Mouse (Mus musculus) B cell, adult 2 months (primary cell): ENCODE measurements around the gene Klhdc4.

Experiments
- DNase-seq, 2 experiments: peaks; one replicate each; pipeline ENCODE4 v3.0.0; 2022

Gene Klhdc4

DNA sequence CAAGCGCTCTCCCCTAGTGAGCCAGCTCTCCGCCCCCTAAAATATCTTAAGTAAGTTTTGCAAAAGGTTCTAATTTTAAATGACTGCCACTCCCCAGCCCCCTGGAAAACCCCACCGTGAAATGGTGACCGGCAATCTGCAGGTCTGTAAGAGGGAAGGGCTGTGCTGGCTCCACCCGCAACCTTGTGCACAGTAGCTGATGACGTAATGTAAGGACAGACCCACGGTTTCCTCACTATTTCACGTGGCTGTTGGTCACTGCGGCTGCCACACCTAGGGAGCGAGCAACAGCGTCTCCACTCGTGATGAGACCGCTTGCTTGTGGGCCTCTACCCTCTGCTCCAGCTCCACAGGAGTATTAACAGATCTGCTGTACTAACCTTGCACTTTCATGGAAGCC lies 23.2 kb downstream of the Klhdc4 start:
- DNase-seq: no peak

DNA sequence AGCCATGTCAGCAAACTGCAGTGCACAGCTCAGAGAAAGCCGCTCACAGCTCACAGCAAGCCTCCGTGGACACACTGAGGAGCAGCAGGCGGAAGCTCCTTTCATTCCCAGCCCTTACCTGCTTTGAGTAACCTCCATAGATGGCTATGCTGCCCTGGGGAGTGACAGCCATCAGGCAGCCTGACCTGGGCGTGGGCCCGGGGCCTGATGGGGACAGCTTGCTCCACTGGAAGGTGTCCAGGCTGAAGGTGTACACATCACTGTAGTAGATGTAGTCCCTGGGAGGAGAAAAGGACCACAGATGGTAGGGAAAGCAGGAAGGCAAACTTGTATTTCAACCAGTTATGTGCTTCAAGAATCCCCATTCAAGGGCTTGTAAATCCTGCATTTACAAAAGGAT lies 24.5 kb downstream of the Klhdc4 start:
- DNase-seq: no peak

DNA sequence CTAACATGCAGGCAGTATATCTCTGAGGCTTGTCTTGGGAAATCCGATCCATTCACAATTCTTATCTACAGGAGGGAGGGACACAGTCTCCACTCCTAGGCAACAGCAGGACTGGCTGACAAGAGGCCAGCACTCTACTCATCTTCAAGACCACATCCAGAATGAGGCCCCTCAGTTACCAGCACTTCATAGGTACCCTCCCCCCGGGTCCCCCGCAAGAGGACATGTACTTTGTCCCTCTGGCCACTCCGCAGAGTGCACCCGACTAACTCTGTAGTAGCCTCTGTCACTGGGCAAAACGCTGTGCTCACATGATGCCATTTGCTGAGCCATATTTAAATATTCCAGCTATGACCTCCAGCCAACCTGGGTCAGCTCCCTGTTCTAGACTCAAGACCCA lies 31.0 kb downstream of the Klhdc4 start:
- no peak for DNase-seq

DNA sequence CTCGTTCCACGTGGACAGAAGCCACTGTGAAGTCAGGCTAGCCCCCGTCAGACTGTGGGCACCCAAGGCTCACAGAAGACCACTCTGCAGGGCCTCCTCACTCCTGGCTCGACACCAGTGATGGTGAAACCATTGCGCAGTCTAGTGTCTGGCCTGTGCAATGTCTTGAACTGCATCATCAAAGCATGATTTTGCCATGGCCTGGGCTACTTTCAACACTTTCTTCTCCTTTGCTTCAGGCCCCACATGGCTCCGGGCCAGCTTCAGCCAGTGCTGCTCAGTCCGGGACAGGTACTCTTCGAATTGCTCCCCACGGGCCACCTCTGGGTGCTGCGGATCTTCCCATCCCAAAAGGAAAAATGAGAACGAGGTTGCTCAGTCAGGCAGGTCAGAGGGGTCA lies 33.0 kb downstream of the Klhdc4 start:
- no peak for DNase-seq

DNA sequence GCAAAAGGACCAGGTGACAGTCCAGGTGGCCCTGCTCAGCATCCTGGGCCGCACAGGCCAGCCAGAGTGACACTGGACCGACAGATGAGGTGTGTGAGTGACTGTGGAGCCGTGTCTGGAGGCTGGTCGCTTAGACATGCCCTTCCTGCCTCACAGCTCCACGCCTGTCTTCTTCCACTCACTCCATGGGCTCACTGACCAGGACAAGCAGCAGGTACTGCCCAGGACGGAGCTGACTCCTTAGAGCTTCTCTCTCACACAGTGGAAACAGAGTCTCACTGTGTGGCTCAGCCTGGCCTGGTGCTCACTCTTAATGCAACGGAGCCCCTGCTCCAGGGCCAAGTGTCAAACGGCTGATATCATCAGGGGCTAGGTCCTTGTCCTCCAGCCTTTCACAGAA lies 33.9 kb downstream of the Klhdc4 start:
- DNase-seq: no peak

DNA sequence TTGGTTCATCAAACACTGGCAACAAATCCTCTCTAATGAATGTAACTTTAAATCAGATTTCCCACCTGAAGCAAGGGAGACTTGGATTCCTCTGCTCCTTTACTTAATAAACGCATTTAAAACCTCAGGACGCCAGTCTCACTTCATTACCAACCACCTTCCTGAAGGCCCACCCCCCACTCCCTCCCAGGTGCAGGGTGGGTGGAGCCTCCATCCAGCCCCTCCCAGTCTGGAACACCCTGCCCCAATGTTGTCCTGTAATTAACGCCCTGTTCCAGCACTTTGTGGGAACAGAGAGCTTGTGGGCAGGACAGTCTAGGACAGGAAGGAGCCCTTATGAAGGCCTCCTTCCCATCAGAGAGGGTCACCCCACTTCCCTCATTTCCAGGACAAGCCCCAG lies 35.2 kb downstream of the Klhdc4 start:
- no peak for DNase-seq

DNA sequence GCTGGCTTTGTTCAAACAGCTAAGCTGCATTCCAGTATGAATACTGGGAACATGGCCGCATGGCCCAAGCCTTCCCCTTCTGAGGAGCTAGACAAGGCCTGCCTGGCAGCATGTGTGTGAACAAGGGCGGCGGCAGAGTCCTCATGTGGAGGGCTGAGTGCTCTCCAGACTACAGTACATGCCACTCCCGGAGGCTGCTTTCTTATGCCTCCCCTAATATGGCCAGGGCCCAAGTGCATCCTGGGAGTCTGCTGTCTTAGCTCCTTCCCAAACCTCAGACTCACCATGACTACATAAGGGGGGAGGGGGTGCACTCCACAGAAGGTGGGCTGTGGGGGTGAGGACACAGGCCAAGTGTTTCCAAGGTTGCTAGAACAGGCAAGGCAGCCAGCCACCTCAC lies 36.7 kb downstream of the Klhdc4 start:
- no peak for DNase-seq

DNA sequence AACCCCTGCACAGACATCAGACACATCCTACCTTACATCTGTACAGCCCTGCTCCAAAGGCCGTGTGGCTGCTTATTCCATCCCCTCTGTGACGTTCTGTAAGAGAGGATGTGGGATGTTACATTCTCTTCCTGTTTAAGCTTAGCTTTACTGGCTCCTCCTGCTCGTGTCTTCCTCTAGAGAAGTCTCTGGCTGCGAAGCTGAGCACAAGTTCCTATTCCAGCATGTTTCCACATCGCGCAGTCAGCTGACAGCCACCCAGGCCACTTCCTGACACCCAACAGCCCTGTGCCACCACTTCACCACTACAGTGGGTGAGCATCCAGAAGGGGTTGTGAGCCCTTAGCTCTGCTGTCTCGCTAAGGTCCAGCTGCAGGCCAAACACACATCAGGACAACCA lies 37.2 kb downstream of the Klhdc4 start:
- DNase-seq: no peak

DNA sequence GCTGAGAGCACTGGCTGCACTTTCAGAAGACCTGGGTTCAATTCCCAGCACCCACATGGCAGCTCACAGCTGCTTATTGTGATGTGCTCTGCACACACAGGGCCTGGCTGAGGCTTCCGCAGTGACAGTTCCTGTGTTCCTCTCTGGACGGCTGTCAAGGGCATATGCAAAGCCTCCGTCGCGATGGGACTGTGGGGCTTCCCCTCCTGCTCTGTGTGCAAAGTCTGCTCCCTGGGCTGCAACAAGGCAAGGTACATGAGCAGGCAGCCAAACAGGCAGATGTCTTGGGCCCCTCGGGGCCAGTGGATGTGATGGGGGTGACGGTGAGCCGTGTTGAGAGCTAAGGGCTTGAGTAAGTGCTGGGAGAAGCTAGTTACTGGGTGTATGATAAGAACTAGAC lies 40.6 kb downstream of the Klhdc4 start:
- DNase-seq: peak; percentile 36 to 37

DNA sequence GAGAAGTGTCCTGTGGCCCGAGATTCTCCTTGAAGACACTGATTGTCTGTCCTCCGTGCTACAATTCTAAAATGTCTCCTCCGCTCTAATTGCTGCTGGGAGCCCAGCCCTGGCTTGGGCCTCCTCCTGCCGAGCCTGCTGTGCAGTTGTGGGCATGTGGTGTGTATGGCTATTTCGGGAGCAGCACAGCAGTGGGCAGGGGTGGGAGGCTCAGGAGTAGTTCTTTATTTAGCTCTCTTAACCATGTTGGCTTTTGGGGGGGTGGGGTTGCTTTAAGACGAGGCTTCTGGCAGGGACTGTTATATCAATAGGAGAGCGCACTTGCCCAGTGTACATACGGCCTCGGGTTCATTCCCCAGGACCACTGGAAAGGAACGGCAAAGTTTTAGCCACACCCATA lies 42.8 kb downstream of the Klhdc4 start:
- DNase-seq: no peak

DNA sequence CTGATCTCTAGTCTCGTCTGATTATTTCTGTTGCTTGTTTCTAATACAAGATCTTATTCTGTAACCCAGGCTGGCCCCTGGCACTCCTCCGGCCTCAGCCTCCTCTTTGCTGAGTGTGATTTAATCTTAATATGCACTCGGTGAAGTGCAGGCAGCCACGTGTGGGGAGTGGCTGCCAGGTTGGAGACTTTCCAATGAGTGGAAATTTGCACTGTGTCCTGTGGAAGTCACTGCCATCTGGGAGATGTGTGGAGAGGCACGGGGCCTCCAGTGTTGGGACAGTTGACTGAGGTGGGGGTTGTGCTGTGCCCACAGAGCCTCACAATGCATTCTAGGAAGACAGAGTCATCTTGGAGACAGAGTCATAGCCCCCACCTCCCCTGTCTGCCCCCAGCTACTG lies 46.9 kb downstream of the Klhdc4 start:
- DNase-seq: no peak

DNA sequence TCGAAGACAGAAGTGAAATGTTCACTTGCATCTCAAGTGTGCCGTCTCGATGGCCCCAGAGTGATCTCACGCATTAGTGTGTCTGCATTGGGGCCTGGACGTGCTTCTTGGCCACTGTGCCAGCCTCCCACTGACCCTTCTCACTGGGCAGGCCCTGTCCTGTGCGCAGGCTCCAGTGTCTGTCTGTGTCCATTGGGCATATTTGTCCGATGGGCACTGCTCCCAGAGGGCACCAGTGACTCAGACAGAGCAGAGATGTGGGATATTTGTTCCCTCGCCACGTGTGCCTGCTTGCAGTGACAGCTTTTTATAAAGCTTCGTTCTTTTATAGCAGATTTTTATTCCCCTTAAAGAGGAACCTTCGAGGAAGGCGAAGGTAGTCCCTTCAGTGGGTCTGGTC lies 55.5 kb downstream of the Klhdc4 start:
- DNase-seq: no peak

DNA sequence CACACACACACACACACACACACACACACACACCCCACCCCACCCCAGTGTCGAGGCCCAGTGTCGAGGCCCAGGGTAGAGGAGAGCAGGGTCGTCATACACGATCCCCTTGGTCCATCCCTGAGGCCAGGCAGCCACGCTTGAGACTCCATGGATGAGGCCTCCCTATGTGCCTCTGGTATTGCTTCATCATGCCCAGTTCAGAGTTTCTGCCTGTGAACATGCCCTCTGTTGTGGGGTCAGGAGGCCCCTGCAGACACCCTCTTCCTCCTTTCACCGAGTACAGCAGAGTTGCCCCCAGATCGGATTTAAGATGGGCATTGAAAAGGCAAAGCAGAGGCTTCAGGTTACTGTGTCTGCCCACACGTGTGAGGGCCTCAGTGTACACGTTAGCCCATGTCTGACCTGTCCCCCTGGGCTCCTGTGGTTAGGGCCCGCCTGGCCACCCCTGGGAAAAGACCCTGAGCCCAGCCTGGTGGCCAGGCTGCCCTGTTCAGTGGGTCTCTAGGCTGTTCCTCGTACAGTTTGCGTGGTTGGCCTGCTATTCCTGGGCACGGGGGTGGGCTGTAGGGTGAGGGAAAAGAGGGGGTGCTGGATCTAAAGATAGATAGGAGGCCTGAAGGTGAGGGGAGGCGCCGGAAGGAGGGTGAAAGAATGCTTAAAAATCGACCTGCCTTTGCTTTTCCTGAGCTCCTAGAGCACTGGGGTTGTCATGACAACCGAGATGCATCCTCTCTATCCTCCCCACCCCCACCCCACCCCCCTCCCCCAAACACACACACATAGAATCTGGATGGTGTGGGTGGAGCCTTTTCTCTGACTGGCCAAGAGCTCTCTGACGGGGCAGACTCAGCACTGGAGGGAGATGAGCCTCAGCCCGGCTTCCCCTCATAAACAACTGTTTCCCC lies 58.3 kb downstream of the Klhdc4 start:
- DNase-seq: no peak

DNA sequence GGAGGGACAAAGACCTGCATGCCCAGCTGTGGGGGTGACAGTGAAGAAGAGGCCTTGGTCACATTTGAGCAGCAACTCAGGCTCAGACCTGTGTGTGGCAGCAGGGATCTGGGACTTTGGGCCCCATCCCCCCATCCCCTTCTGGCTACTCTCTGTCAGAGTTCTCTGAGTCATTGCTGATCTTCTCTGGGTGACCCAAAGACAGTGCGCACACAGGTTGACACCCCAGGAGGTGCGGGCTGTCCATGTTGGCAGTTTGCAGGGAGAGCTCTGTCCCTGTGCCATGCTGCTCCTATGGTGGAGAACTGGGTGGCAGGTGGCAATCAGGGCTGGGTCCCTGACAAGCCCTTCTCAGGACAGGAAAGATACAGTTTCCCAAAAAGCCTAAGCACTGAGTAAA lies 59.7 kb downstream of the Klhdc4 start:
- DNase-seq: no peak

DNA sequence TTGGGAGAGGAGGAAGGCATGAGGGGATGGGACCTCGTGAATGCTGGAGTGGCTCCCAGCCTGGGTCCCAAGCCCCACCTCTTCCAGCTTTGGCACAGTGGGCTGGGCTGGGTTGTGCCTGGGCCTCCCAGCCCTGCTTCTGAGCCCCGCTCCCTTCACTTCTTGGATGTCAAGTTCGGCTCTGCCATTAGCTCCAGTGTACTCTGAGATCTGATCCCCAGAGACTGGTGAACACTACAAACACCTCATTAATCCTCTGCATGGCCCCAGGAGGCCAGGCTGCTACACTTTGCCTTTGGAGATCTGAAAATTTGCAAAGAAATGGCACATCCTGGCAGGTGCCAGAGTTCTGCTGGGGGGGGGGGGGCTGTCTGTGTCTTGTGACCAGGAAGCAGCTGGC lies 60.3 kb downstream of the Klhdc4 start:
- no peak for DNase-seq

DNA sequence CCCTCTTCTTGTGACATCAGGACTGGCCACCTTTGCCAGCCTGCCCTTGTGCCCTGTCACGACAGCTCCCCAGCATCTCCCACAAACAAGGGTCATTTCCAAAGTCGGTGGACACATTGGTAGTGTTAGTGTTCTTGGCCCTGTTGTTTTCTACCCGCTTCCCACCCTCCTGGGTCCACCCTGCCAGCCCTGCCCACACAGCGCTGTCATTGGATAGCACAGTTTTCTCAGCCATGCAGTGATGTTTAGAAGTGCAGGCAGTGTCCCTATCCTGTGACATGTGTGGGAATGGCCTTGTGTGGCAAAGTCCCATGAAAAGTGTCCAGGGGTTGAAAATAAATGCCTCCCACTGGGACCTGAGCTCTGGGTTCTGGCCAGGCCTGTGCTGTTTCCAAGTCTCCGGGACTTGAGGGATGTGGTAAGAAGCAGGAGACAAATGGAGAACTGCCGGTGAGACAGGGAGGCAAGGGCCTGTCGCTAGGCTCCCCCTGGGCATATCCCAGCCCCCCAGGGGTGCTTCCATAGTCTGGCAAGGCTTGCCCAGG lies 63.7 kb downstream of the Klhdc4 start:
- DNase-seq: no peak

DNA sequence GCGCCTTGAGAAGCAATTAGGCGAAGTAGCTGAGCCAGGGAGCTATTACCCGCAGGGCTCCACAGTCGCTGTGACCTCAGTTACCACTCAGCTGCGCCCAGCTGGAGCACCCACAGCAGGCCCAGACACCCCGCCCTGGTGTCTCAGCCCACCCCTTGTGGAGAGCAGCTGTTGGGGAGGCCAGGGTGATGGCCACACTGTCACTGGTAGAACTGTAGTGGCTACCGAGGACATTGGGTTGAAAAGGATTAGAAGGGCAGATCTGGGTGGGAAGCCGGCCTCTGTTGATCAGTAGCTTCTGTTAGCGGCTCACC lies 65.7 kb downstream of the Klhdc4 start:
- DNase-seq: no peak

DNA sequence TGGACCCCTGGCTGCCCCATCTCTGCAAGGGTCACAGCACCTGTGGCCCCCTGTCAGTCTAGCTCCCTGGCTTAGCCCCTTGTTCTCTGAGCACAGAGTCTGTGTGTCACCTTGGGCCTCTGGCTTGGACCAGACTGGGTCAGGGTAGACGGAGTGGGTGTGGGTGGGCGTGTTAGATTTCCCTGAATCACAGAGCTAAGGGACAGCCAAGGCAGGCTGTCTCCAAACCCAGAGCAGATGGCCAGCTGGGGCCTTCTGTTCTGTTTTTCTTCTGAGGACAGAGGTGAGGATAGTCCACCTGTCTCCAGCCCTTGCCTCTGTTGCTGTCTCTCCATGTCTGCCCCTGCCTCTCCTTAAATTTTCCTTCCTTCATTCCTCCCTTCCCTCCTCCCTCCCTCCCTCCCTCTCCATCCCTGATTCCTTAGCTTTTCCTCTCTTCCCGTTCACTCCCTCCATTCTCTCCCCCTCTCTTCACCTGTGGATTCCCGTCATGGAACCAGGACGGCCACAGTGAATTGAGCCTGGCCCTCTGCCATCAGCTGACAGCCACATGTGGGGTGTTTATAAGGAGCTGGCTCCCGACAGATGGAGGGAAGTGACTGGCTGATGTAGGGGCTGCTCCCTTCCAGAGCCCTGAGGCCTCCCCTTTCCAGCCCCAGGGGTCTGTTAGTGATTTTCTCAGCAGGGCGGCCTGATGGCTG lies 66.2 kb downstream of the Klhdc4 start:
- DNase-seq: no peak

DNA sequence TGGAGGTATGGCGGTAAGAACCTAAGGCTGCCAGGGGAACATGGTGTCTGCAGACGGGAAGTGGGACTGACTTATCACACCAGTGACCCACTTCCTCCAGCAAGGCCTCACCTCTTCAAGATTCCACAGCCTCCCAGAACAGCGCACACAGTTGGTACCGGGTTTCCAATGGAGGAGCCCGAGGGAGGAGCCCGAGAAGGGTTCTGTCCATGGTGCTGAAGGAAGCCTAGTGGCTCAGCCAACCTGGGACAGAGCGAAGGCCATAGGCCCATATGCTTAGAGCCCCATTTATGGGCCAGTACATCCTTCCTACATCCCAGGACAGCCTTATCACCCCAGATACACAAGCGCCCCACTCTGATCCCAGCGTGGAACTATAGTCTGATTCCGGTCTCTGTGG lies 67.9 kb downstream of the Klhdc4 start:
- no peak for DNase-seq

DNA sequence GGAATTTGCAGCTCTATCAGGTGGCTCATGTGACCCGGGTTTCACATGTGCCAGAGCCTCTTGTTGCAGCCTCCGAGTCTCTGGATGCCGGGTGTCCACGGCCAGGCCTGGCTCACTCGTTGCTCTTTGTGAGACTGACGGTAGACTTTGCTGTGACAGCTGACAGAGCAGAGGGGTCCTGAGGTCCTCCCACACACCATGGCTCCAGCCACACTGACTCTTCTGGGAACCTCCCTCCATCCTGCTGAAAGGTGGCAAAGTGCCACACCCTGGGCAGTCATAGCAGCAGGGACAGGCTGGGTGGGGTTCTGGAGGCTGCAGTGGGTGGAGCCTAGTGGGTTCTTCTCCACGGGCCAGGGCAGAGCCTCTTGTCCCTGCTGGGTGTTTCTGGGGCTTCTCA lies 68.9 kb downstream of the Klhdc4 start:
- no peak for DNase-seq

DNA sequence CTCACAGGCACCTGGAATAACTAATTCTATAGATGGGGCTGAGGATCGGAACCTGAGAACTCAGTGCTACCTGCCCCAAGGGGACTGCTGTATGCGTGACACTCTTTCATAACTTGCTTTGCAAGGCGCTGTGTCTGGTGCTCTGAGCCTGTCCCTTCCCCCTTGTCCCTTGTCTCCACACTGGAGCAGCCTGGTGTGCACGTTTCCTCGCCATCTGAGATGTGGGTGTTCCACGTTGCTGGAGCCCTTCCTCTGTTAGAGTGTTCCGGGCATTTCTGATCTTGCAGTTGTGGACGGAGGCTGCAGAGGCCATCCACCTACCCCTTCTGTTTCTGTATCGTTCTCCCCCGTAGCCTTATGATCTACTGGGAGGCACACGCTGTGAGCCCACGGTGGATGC lies 70.9 kb downstream of the Klhdc4 start:
- DNase-seq: no peak

DNA sequence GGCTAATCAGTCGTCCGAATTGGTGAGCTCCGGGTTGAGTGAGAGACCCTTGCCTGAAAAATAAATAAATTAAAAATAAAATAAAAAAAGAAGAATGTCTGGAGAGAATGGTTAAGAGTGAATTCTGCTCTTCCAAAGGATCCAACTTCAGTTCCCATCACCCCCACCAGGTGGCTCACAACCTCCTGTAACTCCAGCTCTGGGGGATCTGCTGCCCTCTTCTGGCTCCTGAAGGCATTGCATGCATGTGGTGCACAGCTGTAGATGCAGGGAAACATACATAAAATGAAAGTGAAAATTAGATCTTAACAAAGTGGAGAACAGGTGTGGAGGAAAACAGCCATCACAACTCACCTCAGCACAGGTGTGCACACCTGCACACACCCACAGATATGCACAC lies 78.0 kb downstream of the Klhdc4 start:
- peak; percentile 73 to 74 for DNase-seq

DNA sequence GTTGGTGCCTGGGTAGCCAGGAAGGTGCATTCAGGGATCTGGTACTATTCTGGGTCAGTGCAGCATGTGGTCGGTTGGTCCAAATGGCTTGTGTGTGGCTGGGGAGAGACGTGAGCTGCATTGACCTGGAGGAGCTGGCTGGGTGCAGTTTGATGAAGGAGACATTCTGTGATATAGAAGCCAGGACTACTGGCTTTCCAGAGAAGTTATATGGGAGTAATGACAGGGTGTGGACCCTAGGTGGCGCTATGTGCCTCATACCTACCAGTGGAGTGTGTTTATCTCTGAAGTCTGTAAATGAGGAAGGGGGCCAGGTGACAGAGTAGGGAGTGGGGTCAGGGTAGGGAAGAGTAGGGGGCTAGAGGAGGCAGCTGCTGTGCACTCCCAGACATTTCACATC lies 78.9 kb downstream of the Klhdc4 start:
- DNase-seq: peak; percentile 15 to 19

DNA sequence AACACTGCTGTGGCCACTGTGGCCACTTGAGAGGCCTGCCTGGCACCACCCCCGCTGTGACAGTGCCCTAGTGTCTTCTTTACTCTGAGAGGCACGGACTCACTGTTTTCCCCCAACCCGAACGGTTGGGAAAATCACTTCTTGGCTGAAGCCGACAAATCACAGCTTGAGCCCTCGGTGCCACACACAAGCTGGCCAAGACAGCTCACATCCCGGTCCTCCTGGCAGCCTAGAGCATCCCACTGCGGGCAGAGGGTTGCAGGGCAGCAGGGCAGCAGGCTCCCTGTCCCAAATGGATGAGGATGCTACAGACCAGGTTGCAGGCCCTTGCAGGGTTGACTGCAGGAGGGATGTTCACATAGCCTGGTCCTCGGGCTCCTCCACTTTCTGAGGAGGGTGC lies 79.9 kb downstream of the Klhdc4 start:
- DNase-seq: no peak
